Mouse (Mus musculus) adrenal gland, adult 2 months (tissue): ENCODE measurements around the gene Gm2007. TPM values are rescaled to one million over a fixed set of nuclear protein-coding genes. Genes with fewer than 3 reads are reported as not detected.
"Not testable (repeated sequence)": the region's sequence is repeated elsewhere in the genome, so short reads cannot be mapped to it uniquely, and the experiment has no call there.

Experiments
- DNase-seq: peaks from one replicate; pipeline ENCODE4 v3.0.0; 2021
- long read RNA-seq: library from polyadenylated mRNA; stranded (forward); transcript quantifications from one replicate; pipeline ENCODE4 v2.0.0, GENCODE M21; 2021
- polyA plus RNA-seq: library from polyadenylated mRNA; depleted of rRNA; stranded (reverse); fragments of >200 nt; gene quantifications from 2 replicates; pipeline ENCODE4 v1.2.3, GENCODE M21; 2012; rRNA removed
- total RNA-seq, 2 experiments: library from RNA; stranded (reverse); gene quantifications; 2 replicates each; pipeline ENCODE4 v1.2.3; 2021

Gm2007 gene
- not detected for total RNA-seq
- not detected in 2 replicates for polyA plus RNA-seq
- long read RNA-seq, partial matches to known transcripts: 0 of 1 reads
- long read RNA-seq, other reads (novel, unspliced or antisense): 1 of 1 reads

DNA sequence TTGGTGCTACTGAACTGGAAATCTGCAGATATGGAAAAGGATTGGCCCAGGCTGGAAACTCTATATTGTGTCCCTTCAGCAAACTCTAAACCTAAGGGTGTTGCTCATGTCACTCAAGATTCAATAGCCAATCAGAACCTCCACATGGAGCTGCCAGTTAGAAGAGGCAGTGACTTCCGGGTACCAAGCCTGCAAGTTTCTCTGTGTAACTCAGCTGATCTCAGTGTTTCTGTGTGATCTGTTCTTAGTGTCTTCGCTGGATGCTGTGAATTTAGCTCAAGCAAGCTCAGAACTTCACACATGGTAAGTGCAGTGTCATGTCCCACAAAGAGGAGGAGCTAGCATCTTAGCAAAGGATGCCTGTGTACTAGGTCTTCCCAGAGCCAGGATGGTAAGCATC lies at the start of gene Gm2007:
Gm2007 (plus strand) TSS at position 301 of the 400 bp plus-strand sequence.
- not testable (repeated sequence) for DNase-seq

DNA sequence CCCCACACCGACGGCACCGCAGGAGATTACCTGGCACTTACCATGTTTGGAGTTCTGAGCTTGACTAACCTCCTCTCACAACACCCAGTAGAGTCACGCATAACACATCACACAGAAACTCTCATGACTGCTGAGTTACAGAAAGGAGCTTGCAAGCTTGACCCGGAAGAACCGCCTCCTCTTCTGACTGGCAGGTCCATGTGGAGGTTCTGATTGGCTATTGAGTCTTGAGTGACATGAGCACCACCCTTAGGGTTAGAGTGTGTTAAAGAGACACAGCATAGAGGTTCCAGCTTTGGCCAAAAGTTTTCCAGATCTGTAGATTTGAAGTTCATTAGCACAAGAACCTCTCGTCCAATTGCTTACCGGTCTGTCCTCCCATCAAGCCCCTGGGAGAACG lies 37.8 kb upstream of the Gm2007 start, which contains the start of gene Zfp969:
Zfp969 (minus strand) TSS at position 101 of the 400 bp plus-strand sequence.
- DNase-seq: not testable (repeated sequence)

DNA sequence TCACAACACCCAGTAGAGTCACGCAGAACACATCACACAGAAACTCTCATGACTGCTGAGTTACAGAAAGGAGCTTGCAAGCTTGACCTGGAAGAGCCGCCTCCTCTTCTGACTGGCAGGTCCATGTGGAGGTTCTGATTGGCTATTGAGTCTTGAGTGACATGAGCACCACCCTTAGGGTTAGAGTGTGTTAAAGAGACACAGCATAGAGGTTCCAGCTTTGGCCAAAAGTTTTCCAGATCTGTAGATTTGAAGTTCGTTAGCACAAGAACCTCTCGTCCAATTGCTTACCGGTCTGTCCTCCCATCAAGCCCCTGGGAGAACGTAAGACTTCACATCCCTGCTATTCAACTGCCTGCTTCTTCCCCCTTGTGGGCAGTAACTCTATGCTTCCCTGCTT lies 59.7 kb downstream of the Gm2007 start, which contains the start of gene Gm14288:
Gm14288 (minus strand) TSS at position 101 of the 400 bp plus-strand sequence.
- not testable (repeated sequence) for DNase-seq

Other genes starting within 250 kb of the Gm2007 start
- gene Gm11007, start 97.6 kb upstream of the Gm2007 start, total RNA-seq: not detected
- not detected in 2 replicates for gene Gm11007, start 97.6 kb upstream of the Gm2007 start, polyA plus RNA-seq
- 10 to 100 TPM in 1 of 2 experiments, not detected in 1; 11.5 TPM for gene Zfp969, start 37.9 kb upstream of the Gm2007 start, total RNA-seq
- gene Zfp969, start 37.9 kb upstream of the Gm2007 start, polyA plus RNA-seq: not detected in 2 replicates
- gene Gm14288, start 59.6 kb downstream of the Gm2007 start, total RNA-seq: 10 to 100 TPM in 1 of 2 experiments, 1 to 10 TPM in 1; 6.4 to 13.8 TPM
- 0.07 and 0.08 TPM in 2 replicates for gene Gm14288, start 59.6 kb downstream of the Gm2007 start, polyA plus RNA-seq
- gene Gm6710, start 127.7 kb downstream of the Gm2007 start, total RNA-seq: 10 to 100 TPM; 23.6 to 43.0 TPM
- gene Gm6710, start 127.7 kb downstream of the Gm2007 start, polyA plus RNA-seq: 0.59 and 1.1 TPM in 2 replicates
- gene Zfp966, start 189.6 kb downstream of the Gm2007 start, total RNA-seq: 10 to 100 TPM in 1 of 2 experiments, 1 to 10 TPM in 1; 7.6 to 12.8 TPM
- 0.06 TPM in 1 of 2 replicates, not detected in the other for gene Zfp966, start 189.6 kb downstream of the Gm2007 start, polyA plus RNA-seq
- gene Gm2026, start 223.8 kb downstream of the Gm2007 start, total RNA-seq: 10 to 100 TPM; 16.8 to 23.3 TPM
- gene Gm2026, start 223.8 kb downstream of the Gm2007 start, polyA plus RNA-seq: not detected in 2 replicates